Mouse (Mus musculus) gastrocnemius, adult 2 months (tissue): Measurements from ENCODE around the gene Mospd3. TPM values are rescaled to one million over a fixed set of nuclear protein-coding genes. Genes with fewer than 3 reads are reported as not detected.

Experiments used
- DNase-seq: peaks from one replicate; pipeline ENCODE4 v3.0.0; 2022
- H3K27ac ChIP-seq: fragments of 200-600 bp; 2 replicates; pipeline ENCODE4 v1.8.1; 2022; ENCODE audit warnings: mild to moderate bottlenecking
- H3K4me3 ChIP-seq: fragments of 200-600 bp; 2 replicates; pipeline ENCODE4 v1.8.1; 2022; ENCODE audit warnings: mild to moderate bottlenecking, moderate library complexity
- CTCF ChIP-seq: fragments of 200-600 bp; IDR thresholded peaks from 2 replicates; pipeline ENCODE4 v1.8.1; 2022; ENCODE audit warnings: antibody characterized with exemption, mild to moderate bottlenecking, moderate library complexity
- intact Hi-C: fragments of 180-260 bp; cut with DNase I; formaldehyde crosslinking; loops from one replicate; pipeline ENCODE4 v1.15.1; 2025
- total RNA-seq, 2 experiments: library from RNA; stranded (reverse); gene quantifications; 2 replicates each; pipeline ENCODE4 v1.2.3; 2021

Mospd3 gene
- total RNA-seq, 2 experiments from 2014 or later: 9.8 to 12.2 TPM

DNA sequence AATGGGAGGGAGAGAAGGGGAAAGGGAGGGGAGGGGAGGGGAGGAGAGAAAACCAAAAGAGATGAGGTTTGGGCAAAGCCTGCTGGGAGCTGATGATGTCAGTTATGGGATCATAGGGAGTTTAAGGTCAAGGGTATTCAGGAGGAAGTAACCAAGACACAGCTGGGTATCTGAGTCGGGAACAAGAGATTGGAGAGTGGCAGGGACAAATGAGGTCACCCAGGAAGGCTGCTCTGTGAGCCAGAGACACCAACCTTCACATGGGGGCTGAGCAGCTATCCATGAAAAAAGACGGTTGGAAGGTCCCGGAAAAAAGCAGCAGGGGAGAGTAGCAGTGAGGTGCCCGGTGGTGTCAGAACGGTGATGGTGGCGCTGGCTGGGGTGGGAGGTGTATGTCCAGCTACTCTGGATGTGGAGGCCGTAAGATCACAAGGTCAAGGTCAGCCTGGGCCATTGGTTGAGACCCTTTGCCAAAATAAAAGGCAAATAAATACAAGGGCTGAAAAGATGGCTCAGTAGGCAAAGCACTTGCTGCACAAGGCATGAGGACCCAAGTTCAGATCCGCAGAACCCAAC is 32.5 kb downstream of the Mospd3 start:
- DNase-seq: no peak
- intact Hi-C loops: no loop called here
- no peak overlapping the region for H3K4me3 ChIP-seq
- no peak for TF ChIP-seq CTCF
- no peak overlapping the region for H3K27ac ChIP-seq

DNA sequence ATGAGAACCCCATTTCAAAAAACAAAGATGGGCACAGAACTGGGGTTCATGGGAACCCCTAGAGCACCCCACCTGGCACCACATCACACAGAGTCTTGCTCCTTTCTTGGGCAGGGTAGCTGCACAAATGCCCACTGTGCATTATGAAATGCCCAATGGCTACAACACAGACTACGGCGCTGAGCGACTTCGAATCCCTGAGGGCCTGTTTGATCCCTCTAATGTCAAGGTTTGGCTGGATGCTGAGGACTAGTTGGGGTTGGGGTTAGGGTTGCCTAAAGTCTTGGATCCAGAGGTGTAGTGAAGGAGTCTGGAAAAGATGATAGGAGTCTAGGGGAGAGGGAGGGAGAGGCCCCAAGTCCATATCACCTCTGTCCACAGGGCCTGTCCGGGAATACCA is 34.4 kb downstream of the Mospd3 start:
- Histone ChIP-seq H3K27ac (no peak overlapping the region), H3K4me3 (no peak overlapping the region)
- DNase-seq: no peak
- TF ChIP-seq CTCF: no peak
- intact Hi-C loops: no loop called here

DNA sequence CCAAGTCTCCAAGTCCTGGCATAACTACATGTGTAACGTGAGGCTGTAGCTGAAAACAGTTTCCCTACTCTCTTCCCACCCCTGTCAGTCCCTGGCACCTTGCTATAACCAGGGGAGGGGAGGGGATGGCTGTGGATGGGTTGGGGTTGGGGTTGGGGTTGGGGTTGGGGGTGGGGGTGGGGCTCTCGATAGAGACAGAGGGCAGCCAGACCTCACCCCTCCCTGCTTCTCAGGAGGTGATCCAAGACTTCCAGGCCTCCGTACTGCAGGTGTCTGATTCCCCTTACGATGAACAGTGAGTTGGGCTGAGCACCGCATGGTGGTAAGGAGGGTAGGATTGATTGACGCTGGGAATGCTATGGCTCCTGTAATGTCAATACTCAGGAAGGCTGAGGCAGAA is 35.1 kb downstream of the Mospd3 start:
- no peak overlapping the region for H3K27ac ChIP-seq
- intact Hi-C loops: no loop called here
- no peak overlapping the region for H3K4me3 ChIP-seq
- DNase-seq: no peak
- TF ChIP-seq CTCF: no peak

DNA sequence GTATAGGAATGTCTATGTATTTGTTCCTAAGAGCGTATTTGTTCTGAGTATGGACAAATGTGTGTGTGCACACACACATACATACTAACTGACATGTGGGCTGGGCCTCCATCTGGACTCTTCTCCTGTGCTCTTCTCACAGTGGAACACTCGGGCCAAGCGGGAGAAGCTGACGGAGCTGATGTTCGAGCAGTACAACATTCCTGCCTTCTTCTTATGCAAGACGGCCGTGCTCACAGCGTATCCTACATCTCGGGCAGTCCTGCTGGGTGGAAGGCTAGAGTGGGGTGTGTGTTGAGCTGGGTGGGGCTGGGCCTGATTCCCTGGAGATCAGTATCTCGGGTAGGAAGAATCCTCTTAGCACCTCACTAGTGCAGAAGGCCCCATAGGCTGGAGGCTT is 37.9 kb downstream of the Mospd3 start:
- intact Hi-C loops: no loop called here
- DNase-seq: no peak
- TF ChIP-seq CTCF: no peak
- H3K4me3 ChIP-seq: no peak overlapping the region
- no peak overlapping the region for H3K27ac ChIP-seq

DNA sequence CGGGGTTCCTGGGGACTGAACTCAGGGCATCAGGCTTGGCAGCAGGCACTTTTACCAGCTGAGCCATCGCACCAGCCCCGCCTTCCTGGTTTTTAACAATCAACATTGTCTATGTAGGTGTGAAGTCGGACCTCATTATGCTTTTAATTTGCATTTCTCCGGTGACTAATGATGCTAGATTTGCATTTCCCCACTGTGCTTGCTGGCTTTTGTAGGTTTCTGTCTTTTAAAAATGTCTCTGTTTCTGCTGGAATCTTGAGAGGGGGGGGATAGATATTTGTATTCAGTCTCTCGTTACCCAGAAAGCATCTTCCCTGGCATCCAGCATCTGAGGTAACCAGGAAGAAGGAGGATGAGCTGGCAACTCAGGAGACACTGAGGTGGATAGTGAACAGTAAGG is 39.3 kb downstream of the Mospd3 start:
- no peak for DNase-seq
- no peak for TF ChIP-seq CTCF
- Histone ChIP-seq H3K4me3 (no peak overlapping the region), H3K27ac (no peak overlapping the region)
- intact Hi-C loops: no loop called here

DNA sequence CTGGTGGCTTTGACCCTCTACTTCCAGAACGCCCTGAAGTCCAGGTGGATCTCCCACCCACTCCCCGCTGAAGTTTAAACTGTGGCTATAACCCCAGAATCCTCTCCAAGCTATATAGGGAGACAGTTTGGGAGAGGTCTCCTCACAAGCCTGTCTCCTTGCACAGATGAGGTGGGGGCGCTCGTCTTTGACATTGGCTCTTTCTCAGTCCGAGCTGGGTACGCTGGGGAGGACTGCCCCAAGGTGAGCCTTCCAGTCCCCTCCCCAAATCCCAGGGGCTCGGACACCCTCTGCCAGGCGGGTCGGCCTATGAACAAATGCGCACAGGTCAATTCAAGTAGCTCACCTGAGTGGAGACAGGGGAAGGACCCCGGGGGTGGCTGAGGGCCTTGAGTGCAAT is 47.0 kb downstream of the Mospd3 start:
- intact Hi-C loops: no loop called here
- no peak overlapping the region for H3K4me3 ChIP-seq
- TF ChIP-seq CTCF: no peak
- no peak for DNase-seq
- H3K27ac ChIP-seq: no peak overlapping the region

DNA sequence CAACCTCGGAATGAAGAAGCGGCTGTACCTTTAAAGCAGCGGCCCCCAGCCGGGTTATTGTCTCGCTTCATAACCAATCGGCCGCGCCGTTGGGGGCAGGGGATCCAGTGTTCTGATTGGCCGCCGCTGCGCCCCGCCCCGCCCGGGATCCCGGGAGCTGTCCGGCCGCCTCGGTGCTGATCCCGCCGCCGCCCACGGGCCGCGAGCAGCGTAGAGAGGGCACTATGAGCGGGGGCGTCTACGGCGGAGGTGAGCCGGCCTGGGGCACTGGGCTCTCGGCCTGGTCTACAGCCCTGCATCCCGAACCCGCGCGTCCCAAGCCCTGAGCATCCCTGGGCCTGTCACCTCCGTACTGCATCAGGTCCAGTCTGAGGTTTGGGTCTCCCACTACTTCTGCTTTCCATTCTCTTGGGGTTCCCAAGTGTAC is 47.4 kb downstream of the Mospd3 start, which contains the start of gene Actl6b:
Gene Actl6b (plus strand): TSS at position 107 of the 427 bp plus-strand sequence.
- TF ChIP-seq CTCF: no peak
- H3K27ac ChIP-seq: no peak within 1 kb of the TSS
- peak; percentile 80 for DNase-seq
- no peak within 1 kb of the TSS; the same call in 1 of the 2 replicates for H3K4me3 ChIP-seq
- intact Hi-C loops: no loop called here

DNA sequence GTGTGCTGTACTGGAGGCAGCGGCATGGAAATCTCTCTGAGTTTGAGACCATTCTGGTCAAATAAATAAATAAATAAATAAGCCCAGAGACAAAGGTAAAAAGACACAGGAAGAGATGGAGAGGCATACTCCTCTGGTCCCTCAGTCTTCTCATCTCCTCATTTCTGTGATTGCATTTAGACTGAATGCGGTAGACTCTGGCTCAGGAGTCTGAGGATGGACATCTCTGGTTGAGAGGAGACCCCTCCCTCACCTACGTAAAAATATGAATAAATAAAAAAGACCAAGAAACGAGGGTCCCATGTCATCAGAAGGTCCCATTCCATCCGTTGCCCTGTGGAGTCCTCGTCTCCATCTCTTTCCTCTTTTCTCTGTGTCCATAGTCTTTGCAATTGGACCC is 47.9 kb downstream of the Mospd3 start:
- intact Hi-C loops: no loop called here
- Histone ChIP-seq H3K4me3 (no peak overlapping the region; the same call in 1 of the 2 replicates), H3K27ac (no peak overlapping the region)
- no peak for DNase-seq
- TF ChIP-seq CTCF: no peak

DNA sequence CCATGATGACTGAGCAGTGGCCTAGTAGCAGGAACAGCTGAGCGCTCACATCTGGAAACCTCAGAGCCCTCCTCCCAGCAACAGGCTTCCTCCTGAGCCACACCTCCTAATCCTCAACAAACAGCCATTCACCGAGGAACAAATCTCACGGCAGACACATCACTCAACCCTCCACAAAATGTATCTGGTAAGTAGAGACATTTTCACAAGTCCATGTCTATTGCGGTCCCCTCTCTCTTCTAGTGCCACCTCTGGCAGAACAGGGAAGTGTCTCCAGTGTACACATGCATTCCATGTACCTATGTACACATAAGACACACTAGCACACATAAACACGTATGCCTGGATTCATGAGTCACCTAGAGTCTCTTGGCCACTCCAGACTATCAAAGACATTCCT is 49.7 kb downstream of the Mospd3 start:
- no peak for DNase-seq

DNA sequence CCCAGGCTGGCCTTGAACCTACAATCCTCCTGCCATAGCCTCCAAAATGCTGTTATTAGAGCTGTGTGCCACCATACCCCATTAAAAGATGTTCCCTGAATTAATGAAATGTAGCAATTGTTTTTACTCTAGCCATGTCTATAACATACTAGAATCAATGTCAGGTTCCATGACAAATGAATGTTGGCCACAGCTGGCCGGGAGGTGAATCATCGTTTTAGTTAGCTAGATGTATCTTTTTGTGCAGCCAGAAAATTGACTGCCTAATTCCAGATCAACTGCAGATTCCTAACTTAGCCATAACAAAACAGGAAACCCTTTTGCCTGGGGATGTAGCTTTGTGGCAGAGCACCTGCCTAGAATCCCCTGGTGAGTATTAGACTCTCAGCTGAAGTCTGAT is 51.0 kb downstream of the Mospd3 start:
- Histone ChIP-seq H3K27ac (no peak overlapping the region), H3K4me3 (no peak overlapping the region)
- DNase-seq: no peak
- intact Hi-C loops: no loop called here
- no peak for TF ChIP-seq CTCF

More for the DNA sequence above, 49.7 kb downstream of the Mospd3 start:
- H3K4me3 ChIP-seq: no peak overlapping the region
- no peak overlapping the region for H3K27ac ChIP-seq
- intact Hi-C loops: no loop called here
- peak; percentile 25; the same call in 1 of the 2 replicates for TF ChIP-seq CTCF

Other genes with a start within 250 kb of the Mospd3 start
- under 1 TPM in 1 of 2 experiments, not detected in 1; 0.03 TPM for gene Zan, start 124.0 kb downstream of the Mospd3 start, total RNA-seq
- 10 to 100 TPM; 11.3 to 11.4 TPM for gene Pop7, start 98.5 kb downstream of the Mospd3 start, total RNA-seq
- gene Gigyf1, start 82.5 kb downstream of the Mospd3 start, total RNA-seq: 10 to 100 TPM; 20.9 to 24.7 TPM
- gene Epo, start 67.8 kb downstream of the Mospd3 start, total RNA-seq: not detected
- 100 to 1,000 TPM; 118 to 148 TPM for gene Gnb2, start 67.5 kb downstream of the Mospd3 start, total RNA-seq
- gene Actl6b, start 47.5 kb downstream of the Mospd3 start, total RNA-seq: not detected
- gene Tfr2, start 31.2 kb downstream of the Mospd3 start, total RNA-seq: not detected
- 10 to 100 TPM; 30.9 to 76.1 TPM for gene Pcolce, start 12.7 kb upstream of the Mospd3 start, total RNA-seq
- gene Fbxo24, start 27.9 kb upstream of the Mospd3 start, total RNA-seq: under 1 TPM; 0.15 to 0.28 TPM
- gene Lrch4, start 28.1 kb upstream of the Mospd3 start, total RNA-seq: 10 to 100 TPM; 15.6 to 17.1 TPM
- gene Gm20605, start 28.1 kb upstream of the Mospd3 start, total RNA-seq: 1 to 10 TPM; 2.9 to 3.3 TPM
- 1 to 10 TPM; 1.6 to 4.2 TPM for gene Sap25, start 40.3 kb upstream of the Mospd3 start, total RNA-seq
- under 1 TPM; 0.26 to 0.78 TPM for gene Irs3, start 44.7 kb upstream of the Mospd3 start, total RNA-seq
- gene Agfg2, start 83.7 kb upstream of the Mospd3 start, total RNA-seq: 10 to 100 TPM in 1 of 2 experiments, 1 to 10 TPM in 1; 3.3 to 10.3 TPM
- gene Nyap1, start 140.5 kb upstream of the Mospd3 start, total RNA-seq: under 1 TPM; 0.05 to 0.45 TPM
- gene Tsc22d4, start 144.7 kb upstream of the Mospd3 start, total RNA-seq: 10 to 100 TPM; 43.5 to 58.6 TPM
- gene Ppp1r35, start 177.8 kb upstream of the Mospd3 start, total RNA-seq: 1 to 10 TPM; 5.4 to 6.9 TPM
- 10 to 100 TPM; 22.4 to 26.2 TPM for gene Mepce, start 186.6 kb upstream of the Mospd3 start, total RNA-seq
- under 1 TPM; 0.20 to 0.39 TPM for gene Zcwpw1, start 186.7 kb upstream of the Mospd3 start, total RNA-seq
- gene Pilra, start 235.2 kb upstream of the Mospd3 start, total RNA-seq: under 1 TPM in 1 of 2 experiments, not detected in 1; 0.20 TPM